Mouse (Mus musculus) forebrain, embryonic 12.5 days (tissue): ENCODE results near the gene Pyy. TPM values are rescaled to one million over a fixed set of nuclear protein-coding genes. Genes with fewer than 3 reads are reported as not detected.

Experiments
- ATAC-seq: fragments of 200-750 bp; cut with Nextera tagmentation; 2 replicates; pipeline ENCODE4 v1.8.0; 2017; ENCODE audit warnings: moderate TSS enrichment; ENCODE audit not compliant: low FRiP score
- H3K27ac ChIP-seq: fragments of 300-500 bp; sonication (generic); 2 replicates; pipeline ENCODE4 v1.5.1; 2016; ENCODE audit warnings: mild to moderate bottlenecking
- H3K27me3 ChIP-seq: fragments of 300-500 bp; sonication (generic); 2 replicates; pipeline ENCODE4 v1.6.1; 2016; ENCODE audit warnings: mild to moderate bottlenecking
- H3K36me3 ChIP-seq: fragments of 300-500 bp; sonication (generic); replicated peaks from 2 replicates; pipeline ENCODE4 v1.6.1; 2016; ENCODE audit warnings: mild to moderate bottlenecking
- H3K4me1 ChIP-seq: fragments of 300-500 bp; sonication (generic); 2 replicates; pipeline ENCODE4 v1.6.1; 2016
- H3K4me2 ChIP-seq: fragments of 300-500 bp; sonication (generic); 2 replicates; pipeline ENCODE4 v1.6.1; 2016; ENCODE audit warnings: mild to moderate bottlenecking, moderate library complexity
- H3K4me3 ChIP-seq: fragments of 300-500 bp; sonication (generic); replicated peaks from 2 replicates; pipeline ENCODE4 v1.5.1; 2016; ENCODE audit warnings: mild to moderate bottlenecking
- H3K9ac ChIP-seq: fragments of 300-500 bp; sonication (generic); 2 replicates; pipeline ENCODE4 v1.6.1; 2016; ENCODE audit warnings: mild to moderate bottlenecking
- H3K9me3 ChIP-seq: fragments of 300-500 bp; sonication (generic); 2 replicates; pipeline ENCODE4 v1.6.1; 2016
- WGBS: fragments of 180-500 bp; shearing (Covaris S2); methylation state at CpG from one replicate; pipeline ENCODE4 v1.1.7; 2016; 5-methylcytosine and 5-hydroxymethylcytosine counted together
- polyA plus RNA-seq: library from polyadenylated mRNA; unstranded; fragments of >200 nt; fragmentation: Nextera tagmentation; extraction: Ambion mirVana; gene quantifications from 2 replicates; pipeline ENCODE4 v1.2.1, GENCODE M21; 2016

The Pyy gene
- polyA plus RNA-seq, result not detected in 2 replicates

DNA sequence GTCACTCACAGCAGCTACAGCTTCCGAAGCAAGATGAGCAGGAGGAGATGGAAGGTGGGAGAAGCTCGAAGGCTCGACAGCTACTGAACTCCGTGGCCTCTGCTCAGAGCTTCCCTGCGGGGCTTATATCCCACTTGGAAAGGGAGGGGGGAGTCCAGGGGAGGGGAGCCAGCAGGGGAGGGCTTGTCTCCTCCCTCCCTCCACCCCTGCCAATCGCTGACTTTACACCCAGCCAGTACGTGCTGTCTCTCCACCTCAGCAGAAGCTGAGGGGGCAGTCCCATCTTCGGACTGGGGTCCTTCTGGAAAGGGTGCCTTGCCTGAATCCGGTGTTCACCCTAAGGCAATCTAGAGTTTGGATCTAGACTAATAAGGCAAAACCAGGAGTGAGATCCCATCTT is at the start of gene Pyy:
Gene Pyy, minus strand, starts transcription at position 101 of the 400 bp plus-strand sequence.
- H3K4me2 ChIP-seq, result no peak within 1 kb of the TSS; the same call in 1 of the 2 replicates
- H3K27me3 ChIP-seq, result peaks cover 69% of the 10 kb centered on the region
- 15% methylated on average over 9 of the region's 9 CpGs for WGBS
- no peaks in the 10 kb centered on the region for H3K9me3 ChIP-seq
- no peaks in the 10 kb centered on the region for H3K36me3 ChIP-seq
- no peak within 1 kb of the TSS for H3K9ac ChIP-seq
- H3K4me1 ChIP-seq, result no peaks in the 10 kb centered on the region
- no peak within 1 kb of the TSS for H3K27ac ChIP-seq
- H3K4me3 ChIP-seq, result 0 out of 2 replicates have a peak within 1 kb of the TSS, but pooled peaks have one; percentile 1
- ATAC-seq, result no peak

DNA sequence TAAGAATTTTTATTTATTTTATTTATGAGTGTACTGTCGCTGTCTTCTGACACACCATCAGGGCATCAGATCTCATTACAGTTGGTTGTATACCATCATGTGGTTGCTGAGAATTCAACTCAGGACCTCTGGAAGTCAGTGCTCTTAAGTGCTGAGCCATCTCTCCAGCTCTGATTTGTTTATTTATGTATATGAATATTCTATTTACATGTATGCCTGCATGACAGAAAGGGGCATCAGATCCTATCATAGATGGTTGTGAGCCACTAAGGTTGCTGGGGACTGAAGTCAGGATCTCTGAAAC is 49.1 kb upstream of the Pyy start:
- no peak overlapping the region for H3K4me3 ChIP-seq
- ATAC-seq, result peak; percentile 28; the same call in 1 of the 2 replicates
- no peak overlapping the region for H3K27ac ChIP-seq
- WGBS, result 8% methylated on average over 1 of the region's 1 CpGs
- H3K27me3 ChIP-seq, result no peaks in the 10 kb centered on the region
- peak overlapping the region; percentile 84 for H3K4me2 ChIP-seq
- H3K36me3 ChIP-seq, result peaks cover 26% of the 10 kb centered on the region
- H3K9ac ChIP-seq, result no peak overlapping the region
- H3K4me1 ChIP-seq, result peaks cover 11% of the 10 kb centered on the region
- no peaks in the 10 kb centered on the region for H3K9me3 ChIP-seq

DNA sequence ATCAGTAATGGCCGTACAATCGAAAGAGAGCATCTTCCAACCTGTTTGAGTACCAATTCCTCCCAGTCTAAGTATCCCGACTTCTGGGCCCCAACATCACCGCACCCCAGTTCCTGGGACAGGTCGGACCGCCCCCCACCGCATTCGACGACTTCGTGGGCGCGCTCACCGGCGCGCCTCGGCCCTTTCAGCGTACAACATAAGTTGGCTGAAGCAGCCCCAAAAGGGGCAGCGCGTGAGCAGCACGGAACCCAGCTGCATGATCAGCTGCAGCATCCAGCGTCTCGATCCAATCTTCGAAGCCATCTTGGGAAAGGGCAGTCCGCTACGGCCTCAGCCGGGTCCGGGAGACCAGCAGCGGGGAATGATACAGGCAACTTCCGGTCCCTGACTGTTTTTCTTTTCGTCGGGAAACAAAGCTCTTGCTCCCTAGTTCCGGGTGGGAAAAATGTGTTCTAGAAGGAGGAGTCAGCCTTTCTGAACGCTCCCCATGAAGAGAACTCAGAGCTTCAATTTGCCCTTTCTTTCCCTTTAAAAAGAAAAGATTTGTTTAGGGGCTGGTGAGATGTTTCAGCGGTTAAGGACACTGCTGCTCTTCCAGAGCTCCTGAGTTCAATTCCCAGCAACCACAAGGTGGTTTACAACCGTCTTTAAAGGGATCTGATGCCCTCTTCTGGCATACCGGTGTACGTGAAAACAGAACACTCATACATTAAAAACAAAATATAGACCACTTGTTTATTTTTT is 48.6 kb upstream of the Pyy start, which contains the start of gene Tmem101:
Gene Tmem101, minus strand, starts transcription at position 366 of the 747 bp plus-strand sequence.
- H3K36me3 ChIP-seq, result peaks cover 22% of the 10 kb centered on the region
- H3K4me3 ChIP-seq, result peak within 1 kb of the TSS; percentile 80
- peak within 1 kb of the TSS; percentile 83 for H3K27ac ChIP-seq
- peaks cover 11% of the 10 kb centered on the region for H3K4me1 ChIP-seq
- H3K9ac ChIP-seq, result peak within 1 kb of the TSS; percentile 87
- H3K27me3 ChIP-seq, result no peaks in the 10 kb centered on the region
- H3K9me3 ChIP-seq, result no peaks in the 10 kb centered on the region
- under 1% methylated on average over 37 of the region's 37 CpGs for WGBS
- ATAC-seq, result peak; percentile 85
- peak within 1 kb of the TSS; percentile 84 for H3K4me2 ChIP-seq

DNA sequence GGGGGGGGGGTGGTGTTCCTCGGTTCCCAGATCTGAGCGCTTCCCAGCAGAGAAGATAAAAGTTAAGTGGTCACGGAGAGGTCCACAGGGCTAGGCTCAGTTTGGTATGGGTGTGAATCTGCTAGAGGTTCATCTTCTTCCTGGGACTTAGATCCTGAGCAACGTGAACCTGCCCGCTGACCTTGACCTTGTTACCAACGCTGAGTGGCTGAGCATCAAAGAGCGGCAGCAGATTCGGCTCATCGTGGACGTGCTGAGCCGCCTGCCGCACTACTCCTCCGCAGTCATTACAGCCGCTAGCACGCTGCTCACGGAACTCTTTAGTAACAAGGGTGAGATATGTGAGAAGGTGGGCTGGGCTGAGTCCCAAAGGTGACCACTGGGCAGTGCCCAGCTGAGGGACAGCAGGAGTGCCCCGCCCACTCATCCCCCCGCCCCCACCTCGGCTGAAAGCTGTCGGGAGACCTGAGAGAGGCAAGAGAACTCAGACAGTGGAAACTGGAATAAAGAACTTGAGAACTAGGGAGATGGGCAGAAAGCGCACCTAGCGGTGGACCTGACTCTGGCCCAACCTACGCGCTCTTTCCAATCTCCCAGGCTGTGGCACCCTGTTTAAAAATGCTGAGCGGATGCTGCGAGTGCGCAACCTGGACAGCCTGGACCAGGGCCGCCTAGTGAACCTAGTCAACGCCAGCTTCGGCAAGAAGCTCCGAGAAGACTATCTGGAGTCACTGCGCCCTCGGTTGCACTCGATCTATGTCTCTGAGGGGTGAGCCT is 39.8 kb upstream of the Pyy start:
- H3K4me2 ChIP-seq, result 0 out of 2 replicates have a peak overlapping the region, but pooled peaks have one; percentile 15
- H3K4me3 ChIP-seq, result no peak overlapping the region
- H3K9me3 ChIP-seq, result no peaks in the 10 kb centered on the region
- H3K4me1 ChIP-seq, result peaks cover 18% of the 10 kb centered on the region
- no peak overlapping the region for H3K27ac ChIP-seq
- H3K27me3 ChIP-seq, result peaks cover 77% of the 10 kb centered on the region
- whole genome bisulfite sequencing, result 14% methylated on average over 34 of the region's 34 CpGs
- H3K9ac ChIP-seq, result no peak overlapping the region
- H3K36me3 ChIP-seq, result peaks cover 1% of the 10 kb centered on the region
- no peak for ATAC-seq

DNA sequence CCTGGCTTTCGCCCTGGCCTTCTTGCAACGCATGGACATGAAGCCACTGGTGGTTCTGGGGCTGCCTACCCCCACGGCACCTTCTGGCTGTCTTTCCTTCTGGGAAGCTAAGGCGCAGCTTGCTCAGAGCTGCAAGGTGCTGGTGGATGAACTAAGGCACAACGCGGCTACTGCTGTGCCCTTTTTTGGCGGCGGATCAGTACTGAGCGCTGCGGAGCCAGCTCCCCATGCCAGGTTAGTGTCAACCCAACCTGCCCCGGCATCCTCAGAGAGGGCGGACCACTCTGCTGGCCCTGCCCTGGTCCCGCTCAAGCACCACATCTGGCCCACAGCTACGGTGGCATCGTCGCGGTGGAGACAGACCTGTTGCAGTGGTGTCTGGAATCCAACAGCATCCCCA is 38.9 kb upstream of the Pyy start:
- 12% methylated on average over 17 of the region's 17 CpGs for WGBS
- H3K27ac ChIP-seq, result no peak overlapping the region
- no peak for ATAC-seq
- H3K4me1 ChIP-seq, result peaks cover 18% of the 10 kb centered on the region
- no peak overlapping the region for H3K9ac ChIP-seq
- 0 out of 2 replicates have a peak overlapping the region, but pooled peaks have one; percentile 10 for H3K4me3 ChIP-seq
- H3K27me3 ChIP-seq, result peaks cover 81% of the 10 kb centered on the region
- H3K4me2 ChIP-seq, result no peak overlapping the region
- no peaks in the 10 kb centered on the region for H3K36me3 ChIP-seq
- H3K9me3 ChIP-seq, result no peaks in the 10 kb centered on the region

DNA sequence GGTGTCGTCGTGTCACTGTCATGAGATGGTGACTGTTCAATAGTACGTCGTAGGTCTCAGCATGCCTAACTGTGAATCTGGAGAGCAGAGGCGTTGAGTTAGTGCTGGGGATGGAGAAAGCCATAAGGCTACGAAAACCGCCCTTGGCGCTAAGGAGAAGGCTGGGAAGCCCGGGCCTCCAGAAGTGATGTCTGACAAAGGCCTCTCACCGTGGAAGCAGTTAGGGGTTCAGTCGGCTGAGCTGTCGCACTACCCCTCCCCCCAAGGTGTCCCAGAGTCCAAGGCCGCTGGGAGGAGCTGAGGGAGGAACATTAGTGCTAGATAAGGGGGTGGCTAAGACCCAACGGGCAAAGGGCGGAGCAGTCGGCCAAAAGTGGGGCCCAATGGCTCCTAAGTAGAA is 38.4 kb upstream of the Pyy start:
- no peaks in the 10 kb centered on the region for H3K9me3 ChIP-seq
- peak overlapping the region; percentile 29 for H3K4me3 ChIP-seq
- H3K27ac ChIP-seq, result no peak overlapping the region
- 5% methylated on average over 16 of the region's 16 CpGs for WGBS
- ATAC-seq, result no peak
- H3K4me2 ChIP-seq, result peak overlapping the region; percentile 44; the same call in 1 of the 2 replicates
- peaks cover 18% of the 10 kb centered on the region for H3K4me1 ChIP-seq
- H3K27me3 ChIP-seq, result peaks cover 81% of the 10 kb centered on the region
- H3K9ac ChIP-seq, result no peak overlapping the region
- H3K36me3 ChIP-seq, result no peaks in the 10 kb centered on the region

DNA sequence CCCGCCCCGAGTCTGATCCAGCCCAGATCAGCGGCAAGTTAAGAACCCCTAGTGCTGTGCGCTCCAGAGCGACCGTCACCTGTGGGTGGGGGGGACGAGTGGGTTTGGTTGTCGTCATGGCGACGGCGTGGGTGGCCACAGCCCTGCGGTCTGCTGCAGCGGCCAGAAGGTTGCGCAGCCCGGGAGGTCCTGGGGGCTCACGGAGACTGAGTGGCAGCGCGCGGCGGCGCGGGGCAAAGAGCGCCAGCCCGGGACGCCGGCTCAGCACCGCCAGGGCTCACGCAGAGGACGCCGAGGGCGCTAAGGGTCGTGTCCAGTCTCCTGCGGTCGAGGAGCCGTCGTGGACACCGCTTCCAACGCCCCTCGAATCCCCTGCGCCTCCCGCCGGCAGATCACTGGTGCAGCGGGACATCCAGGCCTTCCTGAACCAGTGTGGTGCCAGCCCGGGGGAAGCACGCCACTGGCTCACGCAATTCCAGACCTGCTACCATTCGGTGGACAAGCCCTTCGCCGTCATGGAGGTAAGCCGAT is 37.9 kb upstream of the Pyy start, which contains the start of gene Nags:
Gene Nags, plus strand, starts transcription at position 43 of the 531 bp plus-strand sequence.
- 2% methylated on average over 50 of the region's 50 CpGs for WGBS
- no peaks in the 10 kb centered on the region for H3K9me3 ChIP-seq
- no peaks in the 10 kb centered on the region for H3K36me3 ChIP-seq
- H3K4me2 ChIP-seq, result peak within 1 kb of the TSS; percentile 44
- H3K27ac ChIP-seq, result no peak within 1 kb of the TSS
- no peak for ATAC-seq
- no peak within 1 kb of the TSS for H3K9ac ChIP-seq
- H3K27me3 ChIP-seq, result peaks cover 81% of the 10 kb centered on the region
- peaks cover 18% of the 10 kb centered on the region for H3K4me1 ChIP-seq
- H3K4me3 ChIP-seq, result peak within 1 kb of the TSS; percentile 29

DNA sequence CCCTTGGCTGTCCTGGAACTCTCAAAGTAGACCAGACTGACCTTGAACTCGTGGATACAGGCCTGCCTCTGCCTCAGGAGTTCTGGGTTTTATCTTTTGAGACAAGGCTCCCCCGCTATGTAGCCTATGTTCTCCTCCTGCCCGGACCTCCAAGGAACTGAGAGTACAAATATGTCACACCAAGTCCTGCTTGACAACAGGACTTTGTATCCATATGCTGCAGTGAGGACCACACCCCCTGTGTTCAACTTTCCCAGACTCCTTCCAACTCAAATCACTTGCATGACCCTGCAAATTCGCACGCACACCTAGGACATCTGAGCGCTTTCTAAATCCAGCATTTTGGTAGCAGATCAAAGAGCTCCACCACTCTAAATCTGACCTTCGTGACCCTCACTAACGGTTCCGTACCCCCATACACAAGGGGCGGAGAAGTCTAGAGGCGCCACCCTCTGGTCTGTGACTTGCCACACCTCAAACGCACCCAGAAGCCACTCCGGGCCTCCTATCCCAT is 37.4 kb upstream of the Pyy start:
- H3K4me1 ChIP-seq, result peaks cover 18% of the 10 kb centered on the region
- peak overlapping the region; percentile 44 for H3K4me2 ChIP-seq
- no peaks in the 10 kb centered on the region for H3K9me3 ChIP-seq
- no peak overlapping the region for H3K9ac ChIP-seq
- H3K27me3 ChIP-seq, result peaks cover 80% of the 10 kb centered on the region
- no peak overlapping the region for H3K27ac ChIP-seq
- WGBS, result 26% methylated on average over 13 of the region's 13 CpGs
- H3K4me3 ChIP-seq, result peak overlapping the region; percentile 29
- no peaks in the 10 kb centered on the region for H3K36me3 ChIP-seq
- no peak for ATAC-seq

DNA sequence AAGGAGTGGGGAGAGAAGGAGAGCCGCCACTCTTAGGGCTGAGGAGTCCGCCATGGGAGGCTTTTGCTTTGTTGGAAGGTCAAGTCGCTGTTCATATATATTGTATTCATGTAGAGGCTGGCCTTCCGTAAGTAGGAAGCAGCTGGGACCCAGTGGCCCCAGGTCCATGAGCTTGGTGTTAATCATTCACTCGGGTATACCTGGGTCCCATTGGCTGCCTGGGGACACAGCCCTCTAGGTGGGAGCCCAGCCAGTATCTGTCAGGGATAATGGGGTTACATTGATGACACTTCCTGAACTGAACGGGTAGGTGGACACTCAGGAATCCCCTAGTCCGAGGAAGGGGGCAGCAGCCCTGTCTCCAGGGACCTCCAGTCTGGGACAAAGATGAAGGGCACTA is 34.7 kb upstream of the Pyy start:
- H3K36me3 ChIP-seq, result no peaks in the 10 kb centered on the region
- no peak overlapping the region for H3K4me2 ChIP-seq
- peaks cover 62% of the 10 kb centered on the region for H3K27me3 ChIP-seq
- H3K4me1 ChIP-seq, result peaks cover 21% of the 10 kb centered on the region
- no peak overlapping the region for H3K4me3 ChIP-seq
- no peaks in the 10 kb centered on the region for H3K9me3 ChIP-seq
- ATAC-seq, result no peak
- WGBS, result 70% methylated on average over 7 of the region's 7 CpGs
- no peak overlapping the region for H3K27ac ChIP-seq
- H3K9ac ChIP-seq, result no peak overlapping the region

DNA sequence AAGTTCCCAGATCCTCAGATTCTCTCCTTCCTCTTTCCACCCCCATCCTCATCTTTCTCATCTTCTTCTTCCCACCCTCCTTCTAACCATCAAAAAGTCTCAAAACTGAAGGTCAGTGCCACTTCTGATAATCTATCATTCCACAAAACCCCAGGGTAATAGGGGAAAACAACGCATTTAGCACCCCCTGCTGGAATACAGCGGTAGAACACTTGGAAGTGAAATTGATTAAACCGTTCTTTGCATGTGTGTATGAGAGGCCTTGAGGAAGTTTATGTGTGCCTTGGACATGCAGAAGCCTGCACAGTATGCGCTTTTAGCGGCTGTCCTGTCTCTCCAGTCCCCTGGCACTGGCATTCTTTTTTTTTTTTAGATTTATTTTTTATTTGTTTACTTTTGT is 32.9 kb upstream of the Pyy start:
- no peak overlapping the region for H3K4me3 ChIP-seq
- no peak overlapping the region for H3K9ac ChIP-seq
- peaks cover 50% of the 10 kb centered on the region for H3K27me3 ChIP-seq
- H3K36me3 ChIP-seq, result no peaks in the 10 kb centered on the region
- H3K27ac ChIP-seq, result no peak overlapping the region
- ATAC-seq, result no peak
- H3K4me2 ChIP-seq, result no peak overlapping the region
- WGBS, result 6% methylated on average over 5 of the region's 5 CpGs
- no peaks in the 10 kb centered on the region for H3K9me3 ChIP-seq
- peaks cover 7% of the 10 kb centered on the region for H3K4me1 ChIP-seq

DNA sequence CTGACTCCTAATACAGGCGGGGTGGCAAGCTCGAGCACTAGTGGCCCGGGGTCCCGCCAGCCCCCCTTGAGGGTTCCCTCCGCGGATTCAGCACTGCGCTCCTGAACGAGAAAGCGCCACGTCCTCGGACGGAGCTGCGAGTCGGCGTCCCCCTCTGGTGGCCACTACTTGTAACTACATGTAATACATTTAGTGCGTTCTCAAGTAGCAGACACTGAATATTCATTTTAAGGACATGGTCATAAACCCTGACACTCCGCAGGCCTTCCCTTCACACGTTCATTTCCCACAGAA is 30.8 kb upstream of the Pyy start:
- 0 out of 2 replicates have a peak overlapping the region, but pooled peaks have one; percentile 29 for H3K9ac ChIP-seq

More for the DNA sequence above, 30.8 kb upstream of the Pyy start:
- Histone ChIP-seq H3K4me1 (peaks cover 13% of the 10 kb centered on the region), H3K4me2 (peak overlapping the region; percentile 53), H3K4me3 (peak overlapping the region; percentile 17), H3K27ac (no peak overlapping the region), H3K27me3 (peaks cover 29% of the 10 kb centered on the region), H3K9me3 (no peaks in the 10 kb centered on the region), H3K36me3 (no peaks in the 10 kb centered on the region)
- WGBS, result under 1% methylated on average over 18 of the region's 18 CpGs
- peak; percentile 60; the same call in 1 of the 2 replicates for ATAC-seq
